Mouse (Mus musculus) heart, embryonic 14.5 days (tissue): ENCODE measurements around the gene Pmm2. TPM values are rescaled to one million over a fixed set of nuclear protein-coding genes. Genes with fewer than 3 reads are reported as not detected.
A peak's percentile ranks its signal among the peaks of the same experiment; 100 is the strongest.

ENCODE experiments used
- ATAC-seq: fragments of 200-750 bp; cut with Nextera tagmentation; 2 replicates; pipeline ENCODE4 v1.8.0; 2017; ENCODE audit warnings: low read depth, moderate TSS enrichment; ENCODE audit not compliant: insufficient number of reproducible peaks, insufficient read depth, low FRiP score
- H3K27ac ChIP-seq, 2 experiments: fragments of 200-500 bp in 1 of 2; fragments of 300-500 bp in 1 of 2; sonication (generic) in 1 of 2; replicated peaks in 1 of 2; 2 replicates each; pipeline ENCODE4 v1.5.1; 2012 to 2014; ENCODE audit warnings: low read depth in 2 of 2, low read length in 2 of 2, control low read depth in 1 of 2, mild to moderate bottlenecking in 1 of 2, mixed read lengths in 1 of 2; ENCODE audit not compliant: control insufficient read depth in 1 of 2, insufficient read depth in 1 of 2
- H3K27me3 ChIP-seq: fragments of 300-500 bp; sonication (generic); 2 replicates; pipeline ENCODE4 v1.6.1; 2014; ENCODE audit warnings: mild to moderate bottlenecking, low read length, control low read depth; ENCODE audit not compliant: control insufficient read depth, insufficient read depth
- H3K36me3 ChIP-seq: fragments of 300-500 bp; sonication (generic); 2 replicates; pipeline ENCODE4 v1.6.1; 2014; ENCODE audit warnings: mild to moderate bottlenecking, control low read depth, low read length, mixed read lengths; ENCODE audit not compliant: control insufficient read depth, insufficient read depth
- H3K4me1 ChIP-seq, 2 experiments: fragments of 200-500 bp in 1 of 2; fragments of 300-500 bp in 1 of 2; sonication (generic) in 1 of 2; 2 replicates each; pipeline ENCODE4 v1.6.1; 2012 to 2014; ENCODE audit warnings: low read length in 2 of 2, control low read depth in 1 of 2, mixed read lengths in 1 of 2; ENCODE audit not compliant: control insufficient read depth in 2 of 2, insufficient read depth in 2 of 2
- H3K4me2 ChIP-seq: fragments of 300-500 bp; sonication (generic); 2 replicates; pipeline ENCODE4 v1.6.1; 2014; ENCODE audit warnings: mild to moderate bottlenecking, low read length
- H3K4me3 ChIP-seq, 2 experiments: fragments of 200-500 bp in 1 of 2; fragments of 300-500 bp in 1 of 2; sonication (generic) in 1 of 2; 2 replicates each; pipeline ENCODE4 v1.5.1; 2012 to 2014; ENCODE audit warnings: low read length in 2 of 2, mild to moderate bottlenecking in 2 of 2, control low read depth in 1 of 2, low read depth in 1 of 2, moderate library complexity in 1 of 2; ENCODE audit not compliant: control insufficient read depth in 1 of 2, insufficient read depth in 1 of 2
- H3K9ac ChIP-seq: fragments of 300-500 bp; sonication (generic); 2 replicates; pipeline ENCODE4 v1.6.1; 2014; ENCODE audit warnings: mild to moderate bottlenecking, low read length
- H3K9me3 ChIP-seq: fragments of 300-500 bp; sonication (generic); 2 replicates; pipeline ENCODE4 v1.6.1; 2016; ENCODE audit warnings: low read length, control low read depth; ENCODE audit not compliant: control insufficient read depth
- WGBS: fragments of 180-500 bp; shearing (Covaris S2); extraction: QIAGEN DNeasy Blood & Tissue Kit; methylation state at CpG from one replicate; pipeline ENCODE4 v1.1.7; 2014; 5-methylcytosine and 5-hydroxymethylcytosine counted together
- polyA plus RNA-seq: library from polyadenylated mRNA; unstranded; fragments of >200 nt; fragmentation: Nextera tagmentation; extraction: Ambion mirVana; gene quantifications from 2 replicates; pipeline ENCODE4 v1.2.1, GENCODE M21; 2014

Pmm2 gene
- polyA plus RNA-seq, 1 experiment from 2014 or later, result 38.2 TPM

GRCm38 (mm10) chr16:8673343-8673742 lies 35.9 kb downstream of the Pmm2 start:
- Histone ChIP-seq H3K9me3 (no peaks in the 10 kb centered on the region), H3K9ac (no peak overlapping the region), H3K27me3 (no peaks in the 10 kb centered on the region), H3K36me3 (no peaks in the 10 kb centered on the region), H3K4me1 (peaks cover 25 to 27% of the 10 kb centered on the region in 2 experiments), H3K4me3 (no peak overlapping the region), H3K27ac (no peak overlapping the region), H3K4me2 (no peak overlapping the region)
- 67% methylated on average over 6 of the region's 6 CpGs for WGBS
- no peak for ATAC-seq

- ATAC-seq, result no peak
- Histone ChIP-seq H3K4me3 (no peak overlapping the region), H3K36me3 (no peaks in the 10 kb centered on the region), H3K4me2 (0 out of 2 replicates have a peak overlapping the region, but pooled peaks have one; percentile 15), H3K9ac (no peak overlapping the region), H3K27ac (no peak overlapping the region), H3K27me3 (no peaks in the 10 kb centered on the region), H3K4me1 (peaks cover 16 to 19% of the 10 kb centered on the region in 2 experiments), H3K9me3 (no peaks in the 10 kb centered on the region)
- WGBS, result 4% methylated on average over 8 of the region's 8 CpGs
Observed at GRCm38 (mm10) chr16:8674165-8674564, 36.7 kb downstream of the Pmm2 start.

GRCm38 (mm10) chr16:8675559-8675958 lies 38.1 kb downstream of the Pmm2 start:
- no peak for ATAC-seq
- WGBS, result 82% methylated on average over 8 of the region's 8 CpGs

GRCm38 (mm10) chr16:8676228-8676627 lies 38.8 kb downstream of the Pmm2 start:
- 68% methylated on average over 2 of the region's 2 CpGs for WGBS
- Histone ChIP-seq H3K27ac (no peak overlapping the region), H3K4me1 (peaks cover 0 to 2% of the 10 kb centered on the region in 2 experiments; a peak in 1 of 4 replicates), H3K9me3 (no peaks in the 10 kb centered on the region), H3K27me3 (no peaks in the 10 kb centered on the region), H3K4me3 (no peak overlapping the region), H3K36me3 (no peaks in the 10 kb centered on the region), H3K4me2 (no peak overlapping the region), H3K9ac (no peak overlapping the region)
- no peak for ATAC-seq

More at GRCm38 (mm10) chr16:8675559-8675958, 38.1 kb downstream of the Pmm2 start:
- Histone ChIP-seq H3K9me3 (no peaks in the 10 kb centered on the region), H3K9ac (no peak overlapping the region), H3K4me2 (no peak overlapping the region), H3K27ac (no peak overlapping the region), H3K27me3 (no peaks in the 10 kb centered on the region), H3K4me1 (peaks cover 4 to 5% of the 10 kb centered on the region in 2 experiments), H3K36me3 (no peaks in the 10 kb centered on the region), H3K4me3 (no peak overlapping the region)

- WGBS, result 53% methylated on average over 4 of the region's 4 CpGs
- no peaks in the 10 kb centered on the region for H3K36me3 ChIP-seq
Observed at GRCm38 (mm10) chr16:8676800-8677199, 39.3 kb downstream of the Pmm2 start.

GRCm38 (mm10) chr16:8678035-8678434 lies 40.6 kb downstream of the Pmm2 start:
- Histone ChIP-seq H3K9me3 (no peaks in the 10 kb centered on the region), H3K27me3 (no peaks in the 10 kb centered on the region), H3K27ac (no peak overlapping the region), H3K4me2 (no peak overlapping the region), H3K4me1 (peaks cover 0 to 2% of the 10 kb centered on the region in 2 experiments; a peak in 1 of 4 replicates), H3K36me3 (no peaks in the 10 kb centered on the region), H3K9ac (no peak overlapping the region), H3K4me3 (no peak overlapping the region)
- WGBS, result 50% methylated on average over 5 of the region's 5 CpGs
- no peak for ATAC-seq

More at GRCm38 (mm10) chr16:8676800-8677199, 39.3 kb downstream of the Pmm2 start:
- Histone ChIP-seq H3K4me3 (no peak overlapping the region), H3K9me3 (no peaks in the 10 kb centered on the region), H3K27ac (no peak overlapping the region), H3K27me3 (no peaks in the 10 kb centered on the region), H3K9ac (no peak overlapping the region), H3K4me1 (peaks cover 0 to 2% of the 10 kb centered on the region in 2 experiments; a peak in 1 of 4 replicates), H3K4me2 (no peak overlapping the region)
- no peak for ATAC-seq

- Histone ChIP-seq H3K4me3 (no peak overlapping the region), H3K4me2 (no peak overlapping the region), H3K36me3 (no peaks in the 10 kb centered on the region), H3K9ac (no peak overlapping the region), H3K4me1 (peaks cover 0 to 2% of the 10 kb centered on the region in 2 experiments; a peak in 1 of 4 replicates), H3K27me3 (no peaks in the 10 kb centered on the region), H3K27ac (no peak overlapping the region), H3K9me3 (no peaks in the 10 kb centered on the region)
- no peak for ATAC-seq
- 81% methylated on average over 4 of the region's 4 CpGs for WGBS
Observed at GRCm38 (mm10) chr16:8678676-8679075, 41.2 kb downstream of the Pmm2 start.

GRCm38 (mm10) chr16:8679780-8680179 lies 42.3 kb downstream of the Pmm2 start:
- Histone ChIP-seq H3K9ac (no peak overlapping the region), H3K4me1 (peaks cover 0 to 2% of the 10 kb centered on the region in 2 experiments; a peak in 1 of 4 replicates), H3K4me2 (no peak overlapping the region), H3K4me3 (no peak overlapping the region), H3K9me3 (no peaks in the 10 kb centered on the region), H3K27me3 (no peaks in the 10 kb centered on the region), H3K27ac (no peak overlapping the region), H3K36me3 (no peaks in the 10 kb centered on the region)
- 68% methylated on average over 3 of the region's 3 CpGs for WGBS
- ATAC-seq, result no peak
